ENCODE assay signal across 7 mouse cellular contexts in genomic region chr17:35822964-35823937, GRCm38 (mm10). TPM values are rescaled to one million over a fixed set of nuclear protein-coding genes. Genes with fewer than 3 reads are reported as not detected.
DNase-seq lines count a peak whose midpoint lies in the region.

Flot1 (plus strand) TSS chr17:35823230.

- H3K4me3 ChIP-seq in midbrain, embryonic 10.5 days, result peak within 1 kb of the TSS; percentile 77

- peaks cover 35% of the 10 kb centered on the region for H3K36me3 ChIP-seq in midbrain, embryonic 10.5 days

- no peaks in the 10 kb centered on the region for H3K9me3 ChIP-seq in midbrain, embryonic 10.5 days (replicated peaks)

- peaks cover 33% of the 10 kb centered on the region for H3K27me3 ChIP-seq in midbrain, embryonic 10.5 days (ENCODE audit: low read depth, poor library complexity, severe bottlenecking)

- intact Hi-C loops in left cerebral cortex, postnatal 36 days (cut with DNase I), result loop anchor here (2.0 kb wide), 1 partner anchor 84 kb away; no protein-coding TSS in a partner anchor

- peaks cover 38% of the 10 kb centered on the region for H3K4me1 ChIP-seq in midbrain, embryonic 10.5 days

- DNase-seq in adrenal gland, adult 18-20 months (ENCODE audit: low spot score in 2 of 2), result peak; percentile 76 to 84
- peak; percentile 95 for DNase-seq in embryo, embryonic 10 days (ENCODE audit: low spot score)
- peak; percentile 84 for DNase-seq in gastrocnemius, postnatal 10 days
- peak; percentile 89 for DNase-seq in induced T-regulatory cell, adult 2 months (ENCODE audit: low read depth)
- peak; percentile 73 to 76 for DNase-seq in left cerebral cortex, postnatal 36 days (ENCODE audit: low spot score in 2 of 2)
- DNase-seq in midbrain, embryonic 10.5 days (ENCODE audit: low spot score), result peak; percentile 91
- DNase-seq in skeletal muscle tissue, adult 2 months (ENCODE audit: low read depth, low spot score), result peak; percentile 93

- peak within 1 kb of the TSS; percentile 91 for H3K27ac ChIP-seq in midbrain, embryonic 10.5 days (replicated peaks)

- under 1% methylated on average over 47 of the region's 47 CpGs for WGBS in midbrain, embryonic 10.5 days

RNA-seq across cellular contexts. Expression of gene Flot1, which starts in this region (rescaled TPM):
- total RNA-seq in adrenal gland, adult 18-20 months (2021), result 10 to 100 TPM; 62.9 to 71.2 TPM
- total RNA-seq in gastrocnemius, postnatal 10 days (2021), result 10 to 100 TPM; 38.8 to 41.3 TPM
- total RNA-seq in left cerebral cortex, postnatal 36 days (2021), result 100 to 1,000 TPM; 146 to 149 TPM
- polyA plus RNA-seq in midbrain, embryonic 10.5 days (2016; fragmentation: Nextera tagmentation; extraction: Ambion mirVana), result 54.8 and 59.3 TPM in 2 replicates

Comparison
In these comparisons a context has a peak if more than half of its experiments do, and no peak if none do; other contexts are left out.
1. Peak in every context shown above with its lines: DNase-seq, H3K4me3 ChIP-seq and H3K27ac ChIP-seq.